In the genomic region with DNA sequence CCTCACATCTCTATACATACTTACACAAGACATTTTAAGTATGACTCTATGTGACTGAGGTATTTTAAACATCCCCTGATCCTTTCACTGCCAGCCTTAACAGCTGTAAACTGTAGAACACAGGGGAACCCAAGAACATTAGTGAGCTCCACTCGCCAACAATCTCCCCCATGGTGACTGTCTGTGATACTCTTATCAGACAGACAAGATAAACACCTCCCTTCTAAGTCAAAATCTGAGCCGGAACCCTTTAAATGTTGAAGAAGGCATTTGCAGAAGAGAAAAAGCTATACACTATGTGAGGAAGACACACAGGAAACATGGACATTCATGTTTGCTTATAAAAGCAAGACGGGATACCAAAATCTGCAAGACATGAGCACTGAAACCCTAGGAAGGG, we compare ENCODE assay signal across 8 mouse cellular contexts. TPM values are rescaled to one million over a fixed set of nuclear protein-coding genes. Genes with fewer than 3 reads are reported as not detected.
DNase-seq lines count a peak whose midpoint lies in the region; ATAC-seq and TF ChIP-seq lines count a peak whose summit lies in the region.

No protein-coding gene starts in this region.

- peak overlapping the region; percentile 75 for H3K4me3 ChIP-seq in cerebellum, adult 2 months (replicated peaks; ENCODE audit: insufficient read depth, low read depth, low read length)
- peak overlapping the region; percentile 100 for H3K4me3 ChIP-seq in megakaryocyte, embryonic 14.5 days (replicated peaks)
- H3K4me3 ChIP-seq in limb, embryonic 13.5 days, result peak overlapping the region; percentile 92
- peak overlapping the region; percentile 46 for H3K4me3 ChIP-seq in stomach, embryonic 14.5 days (ENCODE audit: low read depth, low read length)

- 37% methylated on average over 3 of the region's 3 CpGs for WGBS in cerebellum, adult 2 months
- WGBS in limb, embryonic 13.5 days, result 39% methylated on average over 3 of the region's 3 CpGs
- 17% methylated on average over 3 of the region's 3 CpGs for WGBS in stomach, embryonic 14.5 days

- DNase-seq in cerebellum, adult 2 months, result no peak
- no peak for DNase-seq in cerebellum, adult 9-11 months
- no peak for DNase-seq in embryo, embryonic 10.5 days (ENCODE audit: low spot score)
- DNase-seq in urinary bladder, postnatal 4 days (ENCODE audit: low spot score in 2 of 2), result no peak

- H3K27ac ChIP-seq in cerebellum, adult 2 months (ENCODE audit: insufficient read depth, low read length), result no peak overlapping the region
- H3K27ac ChIP-seq in limb, embryonic 13.5 days, result no peak overlapping the region
- no peak overlapping the region for H3K27ac ChIP-seq in stomach, embryonic 14.5 days (ENCODE audit: low read length)

- TF ChIP-seq POLR2A in cerebellum, adult 2 months (IDR thresholded peaks at IDR 0.05; ENCODE audit: borderline replicate concordance, insufficient read depth, low read length), result no peak

- H3K27me3 ChIP-seq in cerebellum, adult 2 months (ENCODE audit: control insufficient read depth, insufficient read depth, low read length), result no peaks in the 10 kb centered on the region
- H3K27me3 ChIP-seq in megakaryocyte, embryonic 14.5 days (replicated peaks), result no peaks in the 10 kb centered on the region
- H3K27me3 ChIP-seq in limb, embryonic 13.5 days, result no peaks in the 10 kb centered on the region
- no peaks in the 10 kb centered on the region for H3K27me3 ChIP-seq in stomach, embryonic 14.5 days (ENCODE audit: control insufficient read depth, insufficient read depth, low read length)

- peaks cover 58% of the 10 kb centered on the region for H3K36me3 ChIP-seq in megakaryocyte, embryonic 14.5 days (replicated peaks; ENCODE audit: low read length)
- H3K36me3 ChIP-seq in limb, embryonic 13.5 days, result peaks cover 30% of the 10 kb centered on the region
- peaks cover 34% of the 10 kb centered on the region for H3K36me3 ChIP-seq in stomach, embryonic 14.5 days (ENCODE audit: control insufficient read depth, insufficient read depth, low read length)

- peak overlapping the region; percentile 92 for H3K9ac ChIP-seq in limb, embryonic 13.5 days
- peak overlapping the region; percentile 57 for H3K9ac ChIP-seq in stomach, embryonic 14.5 days (replicated peaks; ENCODE audit: low read depth, low read length)

- no peaks in the 10 kb centered on the region for H3K9me3 ChIP-seq in megakaryocyte, embryonic 14.5 days
- H3K9me3 ChIP-seq in limb, embryonic 13.5 days, result no peaks in the 10 kb centered on the region
- no peaks in the 10 kb centered on the region for H3K9me3 ChIP-seq in stomach, embryonic 14.5 days (ENCODE audit: control insufficient read depth, low read depth, low read length)

- H3K4me1 ChIP-seq in cerebellum, adult 2 months (ENCODE audit: control insufficient read depth, insufficient read depth, low read length), result peaks cover 6% of the 10 kb centered on the region
- peaks cover 61% of the 10 kb centered on the region for H3K4me1 ChIP-seq in megakaryocyte, embryonic 14.5 days
- H3K4me1 ChIP-seq in limb, embryonic 13.5 days, result peaks cover 32% of the 10 kb centered on the region
- H3K4me1 ChIP-seq in stomach, embryonic 14.5 days (ENCODE audit: control insufficient read depth, insufficient read depth, low read length), result peaks cover 22% of the 10 kb centered on the region; the same call in 1 of the 2 replicates

- TF ChIP-seq CTCF in cerebellum, adult 2 months (IDR thresholded peaks at IDR 0.05; ENCODE audit: borderline replicate concordance, insufficient read depth, low read depth, low read length), result no peak

- ATAC-seq in megakaryocyte, adult 5-6 weeks (ENCODE audit: poor library complexity, severe bottlenecking), result no peak
- ATAC-seq in limb, embryonic 13.5 days (ENCODE audit: low FRiP score, low read depth), result no peak
- ATAC-seq in stomach, embryonic 14.5 days (ENCODE audit: insufficient number of reproducible peaks, insufficient read depth, low FRiP score, low read depth), result no peak

- peak overlapping the region; percentile 89 for H3K4me2 ChIP-seq in limb, embryonic 13.5 days (replicated peaks)
- peak overlapping the region; percentile 81 for H3K4me2 ChIP-seq in stomach, embryonic 14.5 days (replicated peaks; ENCODE audit: low read depth, low read length)

RNA-seq across cellular contexts. Expression of a gene that starts 1.1 kb away (rescaled TPM):
- polyA plus RNA-seq in cerebellum, adult 2 months (2012; rRNA removed), result 43.2 and 44.6 TPM in 2 replicates
- polyA plus RNA-seq in megakaryocyte, embryonic 14.5 days (2012; ENCODE audit: insufficient read depth, low replicate concordance), result 7.6 and 26.1 TPM in 2 replicates
- total RNA-seq in megakaryocyte, adult 5-6 weeks (2015), result 41.6 and 43.9 TPM in 2 replicates
- 31.1 and 34.6 TPM in 2 replicates for total RNA-seq in megakaryocyte, adult 5-6 weeks (2017)
- 24.9 and 28.1 TPM in 2 replicates for polyA plus RNA-seq in limb, embryonic 13.5 days (2015; fragmentation: Nextera tagmentation; extraction: Ambion mirVana)
- 33.4 and 37.7 TPM in 2 replicates for polyA plus RNA-seq in stomach, embryonic 14.5 days (2014; fragmentation: Nextera tagmentation; extraction: Ambion mirVana)

RNA-seq across cellular contexts. Expression of a gene that starts 34.9 kb away (rescaled TPM):
- 60.2 and 67.9 TPM in 2 replicates for polyA plus RNA-seq in cerebellum, adult 2 months (2012; rRNA removed)
- 6.3 and 18.1 TPM in 2 replicates for polyA plus RNA-seq in megakaryocyte, embryonic 14.5 days (2012; ENCODE audit: insufficient read depth, low replicate concordance)
- 13.2 and 17.0 TPM in 2 replicates for total RNA-seq in megakaryocyte, adult 5-6 weeks (2015)
- 7.8 and 10.4 TPM in 2 replicates for total RNA-seq in megakaryocyte, adult 5-6 weeks (2017)
- 25.7 and 26.7 TPM in 2 replicates for polyA plus RNA-seq in limb, embryonic 13.5 days (2015; fragmentation: Nextera tagmentation; extraction: Ambion mirVana)
- 20.0 and 24.0 TPM in 2 replicates for polyA plus RNA-seq in stomach, embryonic 14.5 days (2014; fragmentation: Nextera tagmentation; extraction: Ambion mirVana)

RNA-seq across cellular contexts. Expression of a gene that starts 54.7 kb away (rescaled TPM):
- 98.2 and 104 TPM in 2 replicates for polyA plus RNA-seq in cerebellum, adult 2 months (2012; rRNA removed)
- polyA plus RNA-seq in megakaryocyte, embryonic 14.5 days (2012; ENCODE audit: insufficient read depth, low replicate concordance), result 110 and 172 TPM in 2 replicates
- 26.4 and 27.1 TPM in 2 replicates for total RNA-seq in megakaryocyte, adult 5-6 weeks (2015)
- total RNA-seq in megakaryocyte, adult 5-6 weeks (2017), result 35.0 and 38.5 TPM in 2 replicates
- 97.3 and 101 TPM in 2 replicates for polyA plus RNA-seq in limb, embryonic 13.5 days (2015; fragmentation: Nextera tagmentation; extraction: Ambion mirVana)
- 83.2 and 86.5 TPM in 2 replicates for polyA plus RNA-seq in stomach, embryonic 14.5 days (2014; fragmentation: Nextera tagmentation; extraction: Ambion mirVana)

RNA-seq across cellular contexts. Expression of a gene that starts 54.8 kb away (rescaled TPM):
- polyA plus RNA-seq in cerebellum, adult 2 months (2012; rRNA removed), result 288 and 289 TPM in 2 replicates
- 10.0 and 30.9 TPM in 2 replicates for polyA plus RNA-seq in megakaryocyte, embryonic 14.5 days (2012; ENCODE audit: insufficient read depth, low replicate concordance)
- 62.2 and 76.5 TPM in 2 replicates for total RNA-seq in megakaryocyte, adult 5-6 weeks (2015)
- 60.4 and 63.4 TPM in 2 replicates for total RNA-seq in megakaryocyte, adult 5-6 weeks (2017)
- 141 and 146 TPM in 2 replicates for polyA plus RNA-seq in limb, embryonic 13.5 days (2015; fragmentation: Nextera tagmentation; extraction: Ambion mirVana)
- polyA plus RNA-seq in stomach, embryonic 14.5 days (2014; fragmentation: Nextera tagmentation; extraction: Ambion mirVana), result 102 and 117 TPM in 2 replicates

Comparison
In these comparisons a context has a peak if more than half of its experiments do, and no peak if none do; other contexts are left out.
1. H3K4me3 ChIP-seq: peak in every context shown above with its lines; median percentile 100 in megakaryocyte, embryonic 14.5 days; 92 in limb, embryonic 13.5 days; 75 in cerebellum, adult 2 months; 46 in stomach, embryonic 14.5 days.